Mouse (Mus musculus) spleen, postnatal 4 days (tissue): ENCODE measurements around the gene Slc5a5.

Experiments
- DNase-seq, 2 experiments: peaks; one replicate each; pipeline ENCODE4 v3.0.0; 2022; ENCODE audit warnings: low spot score in 2 of 2

The Slc5a5 gene

DNA sequence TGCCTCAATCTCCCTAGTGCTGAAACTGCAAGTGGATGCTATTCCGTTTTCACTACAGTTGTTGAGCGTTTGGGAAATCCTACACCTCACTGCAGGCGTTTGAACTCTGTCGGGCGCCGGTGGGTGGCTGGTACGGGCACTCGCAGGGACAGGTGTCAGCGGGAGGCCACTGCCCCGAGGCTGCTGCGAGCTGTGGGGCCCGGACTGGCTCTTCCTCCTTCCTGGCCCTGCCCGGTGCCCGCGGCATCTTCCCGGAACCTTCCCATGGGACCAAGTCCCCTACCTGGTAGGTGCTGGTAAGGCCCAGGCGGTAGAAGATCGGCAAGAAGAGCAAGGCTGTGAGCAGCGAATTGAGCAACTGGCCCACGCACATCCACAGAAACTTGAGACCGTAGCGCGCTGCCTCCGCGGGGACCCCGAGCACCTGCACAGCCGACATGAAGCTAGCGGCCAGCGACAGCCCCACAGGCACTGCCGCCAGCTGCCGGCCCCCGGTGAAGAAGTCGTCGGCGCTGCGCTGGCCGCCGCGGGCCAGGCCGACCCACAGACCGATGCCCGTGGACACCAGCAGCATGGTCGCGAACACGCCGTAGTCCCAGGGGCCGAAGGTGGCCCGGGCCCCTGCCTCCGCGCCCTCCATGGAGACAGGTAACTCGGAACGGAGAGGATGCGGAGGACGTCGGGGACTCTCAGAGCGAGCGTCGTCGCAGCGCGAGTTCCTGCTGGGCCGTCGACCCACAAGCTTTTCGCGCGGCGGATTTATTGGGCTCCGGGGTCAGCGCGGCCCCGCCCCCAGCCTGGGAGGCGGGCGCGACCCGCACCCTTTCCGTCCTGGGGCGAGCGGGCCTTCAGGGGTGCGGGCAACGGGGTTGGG, at the start of gene Slc5a5:
Gene Slc5a5 (minus strand): TSS at position 736 of the 874 bp plus-strand sequence.
- DNase-seq: no peak

DNA sequence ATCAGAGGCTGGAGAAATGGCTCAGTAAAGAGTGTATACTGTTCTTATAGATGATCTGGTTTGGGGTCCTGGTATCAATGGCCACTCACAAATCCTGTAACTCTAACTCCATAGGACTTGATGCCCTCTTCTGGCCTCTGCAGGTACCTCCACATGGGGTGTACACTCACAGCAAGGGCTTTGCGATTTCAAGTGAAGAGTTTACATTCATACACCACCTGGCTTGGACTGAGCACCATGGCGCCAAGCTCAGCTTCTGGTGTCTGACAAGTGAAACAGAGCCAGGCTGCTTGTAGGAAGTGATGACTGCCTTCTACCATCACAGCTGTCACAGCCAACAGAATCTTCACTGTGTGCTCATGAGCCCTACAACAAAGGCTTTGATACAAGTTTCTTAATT, 48.9 kb upstream of the Slc5a5 start:
- no peak for DNase-seq

DNA sequence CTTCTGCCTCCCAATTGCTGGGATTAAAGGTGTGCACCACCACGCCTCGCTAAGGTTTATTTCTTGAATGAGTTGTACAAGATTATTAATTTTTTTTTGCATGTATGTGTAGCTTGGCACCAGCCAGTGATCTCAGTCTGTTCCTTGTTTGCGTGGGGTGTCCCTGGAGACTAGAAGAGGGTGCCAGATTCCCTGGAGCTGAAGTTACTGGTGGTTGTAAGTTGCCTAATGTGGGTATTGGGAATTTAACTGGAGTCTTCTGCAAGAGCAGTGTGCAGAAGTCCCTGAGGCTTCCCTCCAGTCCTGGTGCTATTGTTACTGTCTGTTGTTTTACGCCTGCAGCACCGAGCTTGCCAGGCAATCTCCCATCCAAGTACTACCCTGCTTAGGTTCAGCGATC, 44.6 kb upstream of the Slc5a5 start:
- DNase-seq: no peak

DNA sequence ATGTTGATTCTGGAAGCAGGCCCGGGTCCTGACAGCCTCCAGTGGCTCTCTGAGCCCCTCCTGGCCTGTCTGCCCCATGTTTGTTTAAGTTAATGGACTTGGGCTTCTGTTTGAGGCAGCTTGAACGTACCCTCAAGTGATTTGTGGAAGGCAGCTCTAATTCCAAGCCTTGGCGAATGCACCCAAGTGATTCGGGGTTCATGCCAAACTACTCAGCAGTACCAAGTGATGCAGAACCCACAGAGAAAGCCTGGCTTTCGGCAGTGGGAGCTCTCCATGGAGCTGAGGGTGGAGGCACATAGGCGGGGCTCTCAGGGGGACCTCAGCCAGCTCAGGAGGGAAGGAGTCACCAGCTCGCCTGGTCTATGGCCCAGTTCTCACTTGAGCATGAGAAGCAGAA, 42.2 kb upstream of the Slc5a5 start:
- DNase-seq: no peak

DNA sequence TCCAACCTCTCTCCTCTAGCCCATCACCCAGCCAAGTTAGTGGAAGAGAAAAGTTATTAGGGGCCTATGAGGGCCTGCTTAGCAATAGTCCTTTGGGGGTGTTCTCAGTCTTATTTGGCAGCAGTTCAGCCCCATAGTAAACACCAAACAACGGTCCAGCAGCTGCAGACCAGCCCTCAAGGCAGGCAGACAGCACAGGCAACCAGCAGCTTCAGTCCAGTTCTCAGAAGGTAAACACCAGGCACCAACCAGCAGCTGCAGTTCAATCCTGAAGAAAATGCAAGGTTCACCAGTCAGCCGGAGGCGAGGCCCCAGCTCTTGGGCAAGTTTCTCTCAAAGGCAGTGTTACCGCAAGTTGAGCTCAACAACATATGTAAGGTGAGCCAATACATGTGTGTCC, 40.5 kb upstream of the Slc5a5 start:
- no peak for DNase-seq

DNA sequence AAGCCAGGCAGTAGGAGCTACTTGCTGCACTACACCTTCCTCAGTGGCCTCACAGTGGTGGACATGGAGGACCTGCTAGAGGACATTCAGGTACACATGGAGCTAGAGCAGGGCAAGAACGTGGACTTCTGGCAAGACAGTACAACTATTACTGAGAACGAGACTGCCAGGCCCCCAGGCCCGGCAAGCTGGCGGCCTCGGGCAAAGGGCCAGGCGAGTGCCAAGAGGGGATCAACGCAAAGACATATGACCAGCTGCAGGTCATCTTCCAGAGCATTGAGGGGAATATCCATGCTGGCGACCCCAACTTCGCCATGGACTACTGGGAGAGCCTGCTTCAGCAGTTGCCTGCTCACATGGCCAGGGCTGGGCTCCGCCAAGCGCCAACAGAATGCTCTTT, 39.2 kb upstream of the Slc5a5 start:
- no peak for DNase-seq

DNA sequence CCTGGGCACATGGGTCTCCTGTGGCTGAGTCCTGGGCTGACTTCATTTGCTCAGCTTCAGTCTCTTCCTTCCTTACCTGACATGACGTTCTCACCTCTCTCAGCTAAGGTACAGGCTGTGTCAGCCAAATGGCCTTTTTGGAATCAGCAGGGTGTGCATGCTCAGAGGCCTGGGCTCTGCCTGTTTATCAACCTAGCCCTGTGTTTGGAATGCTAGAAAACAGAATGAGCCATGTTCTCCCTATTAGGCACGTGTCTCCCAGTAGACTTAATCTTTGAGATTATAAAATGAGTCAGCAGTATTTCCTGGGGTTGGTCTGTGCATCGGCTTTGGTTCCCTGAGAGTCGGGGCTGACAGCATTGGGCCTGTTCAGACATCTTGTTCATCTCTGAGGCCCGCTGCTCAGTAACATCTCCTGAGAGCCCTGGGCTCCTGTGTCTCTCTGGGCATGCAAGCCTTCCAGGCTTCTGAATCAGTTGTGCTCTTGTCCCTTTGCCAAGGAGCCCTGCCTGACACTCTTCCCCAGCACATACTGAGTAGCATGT, 36.3 kb upstream of the Slc5a5 start:
- peak in 1 of 2 experiments; percentile 3 for DNase-seq

DNA sequence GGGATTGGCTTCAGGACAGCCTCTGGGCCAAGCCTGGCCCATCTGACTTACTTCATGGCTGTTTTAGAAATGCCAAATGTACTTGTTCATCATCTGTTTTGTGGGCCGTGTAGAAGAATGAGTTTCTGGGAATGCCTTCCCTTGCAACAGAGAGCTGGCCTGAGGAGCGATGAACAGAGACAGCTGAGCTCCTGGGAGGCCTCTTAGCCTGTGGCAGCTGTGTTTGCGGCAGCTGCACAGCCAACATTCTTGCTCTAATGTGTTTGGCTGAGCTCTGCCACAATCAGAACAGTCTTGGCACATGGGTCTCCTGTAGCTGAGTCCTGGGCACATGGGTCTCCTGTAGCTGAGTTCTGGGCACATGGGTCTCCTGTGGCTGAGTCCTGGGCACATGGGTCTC, 35.5 kb upstream of the Slc5a5 start:
- DNase-seq: peak in 1 of 2 experiments; percentile 5

DNA sequence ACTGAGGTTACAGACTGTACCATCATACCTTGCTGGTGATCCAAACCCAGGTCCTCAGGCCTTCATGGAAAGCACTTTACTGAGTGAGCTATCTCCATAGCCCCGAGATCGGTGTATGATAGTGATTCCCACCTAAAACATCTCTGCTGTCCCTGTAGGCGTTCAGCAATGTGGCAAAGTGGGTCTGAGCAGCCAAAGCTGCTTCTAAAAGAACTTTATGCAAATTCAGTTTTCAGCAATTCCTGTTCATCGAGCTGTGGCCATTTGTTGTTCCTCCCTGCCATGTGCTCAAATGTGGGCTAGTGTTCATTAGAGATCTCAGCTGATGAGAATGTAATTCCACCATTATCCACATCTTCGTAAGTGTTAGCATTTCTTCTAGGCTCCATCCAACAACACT, 33.8 kb upstream of the Slc5a5 start:
- DNase-seq: peak in 1 of 2 experiments; percentile 4

DNA sequence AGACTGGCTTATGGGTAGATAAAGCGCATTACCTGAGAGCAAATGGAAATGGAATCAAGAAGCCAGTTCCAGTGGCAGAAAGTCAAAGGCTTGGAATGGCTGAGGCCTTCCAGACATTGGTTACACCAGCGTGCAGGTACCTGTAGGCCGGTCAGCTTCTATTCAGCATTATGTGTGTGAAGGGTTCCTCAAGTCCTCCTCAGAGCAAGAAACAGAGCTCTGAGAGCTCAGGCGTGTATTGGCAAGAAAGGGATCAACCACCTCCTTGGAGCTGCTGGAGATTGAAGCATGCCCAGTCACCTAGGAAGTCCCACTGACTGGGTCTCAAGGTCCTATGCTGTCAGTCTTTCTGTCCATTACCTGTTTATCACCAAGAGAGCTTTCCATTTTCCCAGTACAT, 33.2 kb upstream of the Slc5a5 start:
- DNase-seq: no peak

DNA sequence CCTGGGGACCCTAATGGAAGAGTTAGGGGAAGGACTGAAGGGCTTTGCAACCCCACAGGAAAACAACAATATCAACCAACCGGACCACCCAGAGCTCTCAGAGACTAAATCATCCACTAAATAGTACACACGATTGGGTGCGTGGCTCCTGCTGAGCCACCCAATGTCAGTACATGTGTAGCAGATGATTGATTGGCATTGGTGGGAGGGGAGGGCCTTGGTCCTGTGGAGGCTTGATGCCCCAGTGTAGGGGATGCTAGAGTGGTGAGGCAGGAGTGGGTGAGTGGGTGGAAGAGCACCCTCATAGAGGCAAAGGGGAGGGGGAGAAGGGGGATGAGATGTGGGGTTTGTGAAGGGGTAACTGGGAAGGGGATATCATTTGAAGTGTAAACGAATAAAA, 31.6 kb upstream of the Slc5a5 start:
- DNase-seq: peak in 1 of 2 experiments; percentile 4

DNA sequence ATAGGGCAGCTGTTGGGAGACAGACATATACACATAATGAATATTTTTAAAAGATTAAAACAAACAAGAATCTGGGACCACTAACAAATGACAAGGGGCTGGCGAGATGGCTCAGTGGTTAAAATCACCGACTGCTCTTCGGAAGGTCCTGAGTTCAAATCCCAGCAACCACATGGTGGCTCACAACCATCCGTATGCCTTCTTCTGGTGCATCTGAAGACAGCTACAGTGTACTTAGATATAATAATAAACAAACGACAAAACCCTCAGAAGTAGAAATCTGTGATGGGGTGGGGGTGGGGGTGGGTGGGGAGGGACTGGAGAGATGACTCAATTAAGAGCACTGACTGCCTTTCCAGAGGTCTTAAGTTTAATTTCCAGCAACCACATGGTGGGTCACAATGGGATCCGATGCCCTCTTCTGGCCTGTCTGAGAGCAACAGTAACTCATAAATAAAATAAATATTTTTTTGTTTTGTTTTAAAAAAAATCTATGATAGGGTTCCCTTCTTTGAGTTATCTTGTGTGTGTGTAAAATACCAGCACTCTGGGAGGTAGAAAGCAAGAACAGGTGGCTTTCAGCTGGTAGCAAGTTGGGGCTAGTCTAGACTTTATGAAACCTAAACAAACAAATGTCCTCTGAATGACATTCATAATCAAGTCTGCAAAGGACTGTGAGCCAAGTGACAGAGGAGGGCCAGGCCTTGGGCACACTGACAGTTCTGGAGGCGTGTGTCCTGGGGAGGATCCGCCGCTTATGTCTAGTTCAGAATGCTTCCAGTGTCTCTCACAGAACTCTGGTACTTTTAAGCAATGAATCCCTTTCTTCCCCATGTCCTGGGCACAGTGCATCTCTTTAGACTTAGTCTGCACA, 27.7 kb upstream of the Slc5a5 start:
- no peak for DNase-seq

DNA sequence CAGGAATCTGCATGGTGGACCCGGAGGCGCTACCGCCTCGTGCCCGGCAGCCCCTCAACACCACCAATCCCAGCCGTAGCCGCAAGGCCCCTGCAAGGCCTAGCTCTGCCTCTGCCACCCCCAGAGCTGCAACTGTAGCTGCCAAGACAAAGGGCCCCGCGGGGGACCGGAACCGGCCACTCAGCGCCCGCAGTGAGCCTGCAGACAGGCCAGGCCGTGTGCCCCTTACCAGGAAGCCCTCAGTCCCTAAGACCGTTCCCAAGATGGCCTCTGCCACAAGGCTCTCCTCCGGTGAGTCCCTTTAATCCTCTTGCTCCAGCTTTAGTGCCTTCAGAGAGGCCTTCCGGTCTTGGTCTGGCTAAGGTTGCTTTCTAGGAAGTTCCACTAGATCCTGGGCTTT, 22.1 kb upstream of the Slc5a5 start:
- no peak for DNase-seq

DNA sequence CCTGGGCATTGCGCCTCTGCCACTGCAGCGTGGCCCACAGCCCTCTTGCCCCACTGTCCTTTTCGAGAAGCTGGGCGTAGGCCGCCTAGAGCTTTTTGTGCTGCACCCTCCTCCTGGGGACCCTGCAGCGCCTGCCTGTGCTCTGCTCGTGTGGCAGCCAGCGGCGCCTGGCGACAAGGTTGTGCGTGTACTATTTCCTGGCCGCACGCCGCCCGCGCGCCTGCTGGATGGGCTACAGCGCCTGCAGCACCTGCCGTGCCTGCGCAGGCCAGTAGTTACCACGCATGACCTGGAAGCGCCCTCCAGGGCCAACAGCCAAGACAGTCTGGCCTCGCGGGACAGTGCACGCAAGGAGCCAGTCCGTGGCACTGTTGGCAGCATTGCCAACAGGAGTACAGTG, 21.0 kb upstream of the Slc5a5 start:
- peak in 1 of 2 experiments; percentile 61 for DNase-seq

DNA sequence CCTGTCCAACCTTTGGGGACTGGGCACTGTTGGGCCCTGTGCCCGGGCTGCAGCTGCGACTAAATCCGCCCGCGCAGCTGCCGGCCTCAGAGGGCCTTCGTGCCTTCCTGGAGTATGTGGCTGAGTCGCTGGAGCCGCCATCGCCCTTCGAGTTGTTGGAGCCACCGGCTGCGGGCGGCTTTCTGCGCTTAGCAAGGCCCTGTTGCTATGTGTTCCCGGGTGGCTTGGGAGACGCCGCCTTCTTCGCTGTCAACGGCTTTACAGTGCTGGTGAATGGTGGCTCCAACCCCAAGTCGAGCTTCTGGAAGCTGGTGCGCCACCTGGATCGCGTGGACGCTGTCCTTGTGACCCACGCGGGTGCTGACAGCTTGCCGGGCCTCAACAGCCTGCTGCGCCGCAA, 20.4 kb upstream of the Slc5a5 start:
- DNase-seq: no peak

DNA sequence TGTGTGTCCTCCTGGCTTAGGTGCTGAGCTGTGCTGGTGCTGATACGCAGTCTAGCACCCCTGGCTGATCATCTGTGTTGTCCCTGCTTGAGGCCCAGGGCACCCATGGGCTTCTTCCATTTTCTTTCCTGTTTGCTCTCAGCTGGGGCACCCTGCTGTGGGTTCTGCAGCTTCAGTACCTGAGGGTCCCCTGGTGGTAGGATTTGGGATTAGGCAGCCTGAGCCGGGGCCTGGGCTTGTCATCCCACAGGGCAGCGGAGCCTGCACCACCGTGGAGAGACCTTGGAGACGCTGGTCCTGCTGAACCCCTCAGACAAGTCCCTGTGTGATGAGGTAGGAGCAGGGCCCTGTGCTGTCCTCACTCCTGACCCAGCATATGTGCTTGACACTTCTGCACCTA, 19.0 kb upstream of the Slc5a5 start:
- peak in 1 of 2 experiments; percentile 69 for DNase-seq

DNA sequence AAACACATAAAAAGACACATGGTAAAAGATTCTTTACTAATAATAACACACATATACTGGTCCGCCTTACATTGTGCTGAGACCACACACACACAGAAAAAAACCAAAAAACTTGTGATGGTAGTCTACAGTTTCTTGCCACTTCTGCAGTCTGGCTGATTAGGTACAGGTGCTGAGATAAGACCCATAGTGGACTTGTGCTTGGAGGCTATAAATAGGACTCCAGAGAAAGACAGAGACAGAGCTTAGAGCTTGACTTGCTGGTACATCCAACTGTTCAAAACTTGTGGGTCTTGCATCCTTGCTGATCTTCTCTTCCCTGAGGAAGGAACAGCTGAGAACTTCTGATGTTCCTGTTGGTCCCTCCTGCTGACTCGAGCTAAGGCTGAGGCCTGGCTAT, 15.0 kb upstream of the Slc5a5 start:
- DNase-seq: no peak

DNA sequence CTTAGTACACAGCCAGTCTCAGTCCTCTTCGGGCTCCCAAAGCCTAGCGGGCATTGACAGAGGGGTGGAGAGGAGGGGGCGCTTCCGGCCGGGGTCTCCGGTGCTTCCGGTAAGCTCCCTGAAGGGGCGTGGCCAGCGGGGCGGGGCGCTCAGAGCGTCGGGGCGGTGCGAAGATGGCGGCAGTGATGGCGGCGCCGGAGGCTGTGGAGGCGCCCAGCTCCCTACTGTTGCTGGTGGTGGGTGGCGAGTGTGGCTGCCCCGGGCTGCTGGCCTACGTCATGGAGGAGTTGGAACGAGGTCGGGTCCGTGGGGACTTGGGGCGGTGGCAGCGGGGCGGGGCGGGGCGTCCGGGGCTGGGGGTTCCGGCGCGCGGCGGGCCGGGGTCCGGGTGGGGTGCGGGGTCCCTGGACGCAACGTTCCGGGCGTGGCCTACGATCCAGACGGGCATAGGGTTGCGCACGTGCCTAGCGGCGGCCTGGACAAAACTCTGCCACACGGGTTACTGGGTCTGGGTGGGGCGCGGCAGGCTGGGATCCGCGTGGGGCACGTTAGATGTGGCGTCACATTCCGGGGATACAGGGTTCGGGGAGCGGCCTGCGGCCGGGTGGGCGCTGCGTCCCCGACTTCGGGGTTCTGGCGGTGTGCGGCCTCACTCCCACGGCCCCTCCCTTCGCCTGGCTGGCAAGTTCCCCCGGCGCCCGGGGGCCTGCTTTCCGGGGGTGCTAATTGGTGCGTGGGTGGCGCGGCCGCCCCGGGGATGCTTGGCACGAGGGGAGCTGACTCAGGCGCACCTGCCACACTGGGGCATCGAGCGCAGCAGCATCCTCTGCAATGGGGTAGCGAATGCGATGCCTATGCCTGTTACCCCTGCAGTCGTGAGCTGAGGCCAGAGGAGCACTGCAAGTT, 13.5 kb upstream of the Slc5a5 start, which contains the start of gene Map1s:
Gene Map1s (plus strand): TSS at position 102 of the 906 bp plus-strand sequence.
- peak; percentile 79 to 91 for DNase-seq

DNA sequence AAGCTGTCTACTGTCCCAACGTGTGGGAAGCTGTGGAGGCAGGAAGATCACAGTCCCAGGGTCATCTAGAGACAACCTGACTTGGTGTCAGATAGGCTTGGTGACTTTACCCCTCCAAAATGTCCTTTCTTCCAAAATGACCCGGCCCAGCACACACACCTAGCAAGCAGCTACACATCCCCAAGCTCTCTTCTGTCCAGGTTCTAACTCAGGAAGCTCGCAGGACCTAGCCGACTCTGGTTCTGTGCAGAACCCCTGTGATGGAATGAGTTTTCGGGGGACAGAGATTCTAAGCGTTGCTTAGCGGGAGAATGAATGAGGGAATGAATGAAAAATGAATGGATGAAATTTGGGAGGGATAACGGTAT, 12.9 kb upstream of the Slc5a5 start:
- DNase-seq: no peak

DNA sequence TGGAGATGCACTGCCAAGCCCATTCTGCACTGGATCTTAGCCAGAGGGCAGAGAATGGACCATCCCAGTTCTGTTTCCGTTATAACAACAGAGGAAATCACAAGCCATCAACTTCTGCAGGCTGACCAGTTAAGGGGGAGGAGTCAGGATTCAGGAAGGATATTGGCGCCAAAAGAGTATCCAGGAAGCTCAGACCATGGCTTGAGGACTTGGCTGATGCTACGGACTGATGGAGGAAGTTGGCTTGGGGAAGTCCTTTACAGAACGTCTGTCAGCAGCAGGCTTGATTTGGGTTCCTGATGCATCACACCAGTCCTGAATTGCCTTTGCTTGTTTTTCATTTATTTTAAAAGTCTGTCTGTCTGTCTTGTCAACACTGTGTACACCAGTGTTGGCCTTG, 12.0 kb upstream of the Slc5a5 start:
- DNase-seq: no peak

DNA sequence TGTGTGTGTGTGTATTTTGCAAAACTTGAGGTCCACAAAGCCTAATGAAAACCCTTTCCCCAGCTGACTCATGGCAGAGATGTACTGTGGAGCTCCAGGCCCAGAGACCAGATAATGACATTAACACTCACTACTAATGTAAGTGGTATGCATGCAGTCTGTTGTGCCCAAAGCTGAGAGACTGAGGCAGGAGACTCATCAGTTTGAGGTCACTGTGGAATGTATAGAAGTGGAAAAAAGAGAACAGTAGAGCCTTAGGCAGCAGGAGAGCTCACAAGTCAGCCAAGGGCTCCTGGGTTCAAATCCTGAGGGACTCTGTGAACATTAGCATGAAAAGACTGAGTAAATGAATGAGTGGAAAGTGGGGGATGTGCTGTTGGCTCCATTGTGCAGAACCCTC, 11.0 kb upstream of the Slc5a5 start:
- no peak for DNase-seq
